Mouse (Mus musculus) small intestine, adult 2 months (tissue): ENCODE results near the gene Tead1. TPM values are rescaled to one million over a fixed set of nuclear protein-coding genes. Genes with fewer than 3 reads are reported as not detected.

Experiments used
- H3K27ac ChIP-seq: fragments of 200-500 bp; 2 replicates; pipeline ENCODE4 v1.5.1; 2012; ENCODE audit warnings: low read depth, low read length, control low read depth, inconsistent platforms; ENCODE audit not compliant: insufficient read depth
- H3K27me3 ChIP-seq: fragments of 200-500 bp; 2 replicates; pipeline ENCODE4 v1.6.1; 2012; ENCODE audit warnings: mild to moderate bottlenecking, moderate library complexity, low read length, inconsistent platforms; ENCODE audit not compliant: control insufficient read depth, insufficient read depth
- H3K36me3 ChIP-seq: fragments of 200-500 bp; 2 replicates; pipeline ENCODE4 v1.6.1; 2012; ENCODE audit warnings: mild to moderate bottlenecking, low read length, control low read depth, inconsistent platforms; ENCODE audit not compliant: control insufficient read depth, insufficient read depth
- H3K4me1 ChIP-seq: fragments of 200-500 bp; 2 replicates; pipeline ENCODE4 v1.6.1; 2012; ENCODE audit warnings: low read length, inconsistent platforms, mixed read lengths; ENCODE audit not compliant: control insufficient read depth, insufficient read depth, insufficient read length
- H3K4me3 ChIP-seq: fragments of 200-500 bp; 2 replicates; pipeline ENCODE4 v1.5.1; 2012; ENCODE audit warnings: low read depth, mild to moderate bottlenecking, control low read depth, inconsistent platforms, low read length, moderate library complexity
- CTCF ChIP-seq: fragments of 200-500 bp; IDR thresholded peaks from 2 replicates; pipeline ENCODE4 v1.5.1; 2012; ENCODE audit warnings: low read depth, mild to moderate bottlenecking, control low read depth, inconsistent platforms, low read length, moderate library complexity, mixed read lengths; ENCODE audit not compliant: insufficient replicate concordance, insufficient read length; ENCODE audit errors: extremely low read depth
- POLR2A ChIP-seq: fragments of 200-500 bp; IDR thresholded peaks from 2 replicates; pipeline ENCODE4 v1.6.1; 2012; ENCODE audit warnings: low read depth, mild to moderate bottlenecking, control low read depth, inconsistent platforms, low read length, moderate library complexity
- WGBS: fragments of 180-500 bp; shearing (Covaris S2); methylation state at CpG from one replicate; pipeline ENCODE4 v1.1.7; 2018; 5-methylcytosine and 5-hydroxymethylcytosine counted together
- polyA plus RNA-seq: library from polyadenylated mRNA; depleted of rRNA; stranded (reverse); fragments of >200 nt; gene quantifications from 2 replicates; pipeline ENCODE4 v1.2.3, GENCODE M21; 2012

Gene Tead1
- polyA plus RNA-seq, 1 experiment, result 3.7 TPM

GRCm38 (mm10) chr7:112794481-112794880 lies 115.4 kb downstream of the Tead1 start:
- TF ChIP-seq CTCF, result no peak
- TF ChIP-seq POLR2A, result no peak
- peaks cover 3% of the 10 kb centered on the region; the same call in 1 of the 2 replicates for H3K4me1 ChIP-seq
- no peaks in the 10 kb centered on the region for H3K27me3 ChIP-seq
- no peak overlapping the region for H3K4me3 ChIP-seq
- H3K36me3 ChIP-seq, result no peaks in the 10 kb centered on the region
- H3K27ac ChIP-seq, result no peak overlapping the region
- 15% methylated on average over 2 of the region's 2 CpGs for WGBS

- TF ChIP-seq POLR2A (no peak), CTCF (no peak)
- 84% methylated on average over 8 of the region's 8 CpGs for WGBS
- H3K27ac ChIP-seq, result no peak overlapping the region
- no peaks in the 10 kb centered on the region for H3K27me3 ChIP-seq
- no peak overlapping the region for H3K4me3 ChIP-seq
- peaks cover 8% of the 10 kb centered on the region; the same call in 1 of the 2 replicates for H3K4me1 ChIP-seq
- H3K36me3 ChIP-seq, result no peaks in the 10 kb centered on the region
Observed at GRCm38 (mm10) chr7:112797526-112798321, 118.6 kb downstream of the Tead1 start.

GRCm38 (mm10) chr7:112801706-112802105 lies 122.6 kb downstream of the Tead1 start:
- no peak overlapping the region for H3K4me3 ChIP-seq
- no peaks in the 10 kb centered on the region for H3K27me3 ChIP-seq
- no peak overlapping the region for H3K27ac ChIP-seq
- no peaks in the 10 kb centered on the region for H3K36me3 ChIP-seq
- peaks cover 7% of the 10 kb centered on the region; the same call in 1 of the 2 replicates for H3K4me1 ChIP-seq
- WGBS, result 31% methylated on average over 8 of the region's 8 CpGs
- no peak for TF ChIP-seq POLR2A

GRCm38 (mm10) chr7:112806718-112807400 lies 127.7 kb downstream of the Tead1 start:
- peak overlapping the region; percentile 29; the same call in 1 of the 2 replicates for H3K27ac ChIP-seq
- peaks cover 9% of the 10 kb centered on the region; the same call in 1 of the 2 replicates for H3K4me1 ChIP-seq
- H3K27me3 ChIP-seq, result no peaks in the 10 kb centered on the region
- WGBS, result 11% methylated on average over 2 of the region's 2 CpGs
- peak overlapping the region; percentile 3; the same call in 1 of the 2 replicates for H3K4me3 ChIP-seq
- TF ChIP-seq POLR2A, result no peak
- no peak for TF ChIP-seq CTCF
- no peaks in the 10 kb centered on the region for H3K36me3 ChIP-seq

GRCm38 (mm10) chr7:112807401-112807751 lies 128.3 kb downstream of the Tead1 start:
- H3K4me3 ChIP-seq, result peak overlapping the region; percentile 3; the same call in 1 of the 2 replicates
- WGBS, result 5% methylated on average over 6 of the region's 6 CpGs
- TF ChIP-seq POLR2A (no peak), CTCF (no peak)
- no peaks in the 10 kb centered on the region for H3K36me3 ChIP-seq
- H3K27me3 ChIP-seq, result no peaks in the 10 kb centered on the region
- peaks cover 9% of the 10 kb centered on the region; the same call in 1 of the 2 replicates for H3K4me1 ChIP-seq
- peak overlapping the region; percentile 29; the same call in 1 of the 2 replicates for H3K27ac ChIP-seq

GRCm38 (mm10) chr7:112810752-112811151 lies 131.6 kb downstream of the Tead1 start:
- no peak overlapping the region for H3K4me3 ChIP-seq
- 72% methylated on average over 7 of the region's 7 CpGs for WGBS
- no peaks in the 10 kb centered on the region for H3K36me3 ChIP-seq
- peaks cover 9% of the 10 kb centered on the region; the same call in 1 of the 2 replicates for H3K4me1 ChIP-seq
- H3K27me3 ChIP-seq, result no peaks in the 10 kb centered on the region
- no peak overlapping the region for H3K27ac ChIP-seq
- no peak for TF ChIP-seq CTCF
